Mouse (Mus musculus) olfactory bulb, adult 2 months (tissue): Measurements from ENCODE around the gene Tmem243. TPM values are rescaled to one million over a fixed set of nuclear protein-coding genes. Genes with fewer than 3 reads are reported as not detected.

Experiments
- H3K27ac ChIP-seq: fragments of 200-500 bp; 2 replicates; pipeline ENCODE4 v1.5.1; 2012; ENCODE audit warnings: low read depth, low read length; ENCODE audit not compliant: insufficient read depth
- H3K4me1 ChIP-seq: fragments of 200-500 bp; 2 replicates; pipeline ENCODE4 v1.6.1; 2012; ENCODE audit warnings: low read length; ENCODE audit not compliant: control insufficient read depth, insufficient read depth
- H3K4me3 ChIP-seq: fragments of 200-500 bp; 2 replicates; pipeline ENCODE4 v1.5.1; 2012; ENCODE audit warnings: mild to moderate bottlenecking, low read depth, low read length, moderate library complexity; ENCODE audit not compliant: insufficient read depth
- CTCF ChIP-seq: fragments of 200-500 bp; IDR thresholded peaks from 2 replicates; pipeline ENCODE4 v1.5.1; 2012; ENCODE audit warnings: low read depth, mild to moderate bottlenecking, low read length, moderate library complexity; ENCODE audit not compliant: insufficient read depth
- POLR2A ChIP-seq: fragments of 200-500 bp; IDR thresholded peaks from 2 replicates; pipeline ENCODE4 v1.6.1; 2012; ENCODE audit warnings: mild to moderate bottlenecking, low read depth, low read length, moderate library complexity; ENCODE audit not compliant: insufficient read depth
- WGBS: fragments of 180-500 bp; shearing (Covaris S2); methylation state at CpG from one replicate; pipeline ENCODE4 v1.1.7; 2018; 5-methylcytosine and 5-hydroxymethylcytosine counted together
- polyA plus RNA-seq: library from polyadenylated mRNA; stranded (reverse); fragments of >200 nt; gene quantifications from 2 replicates; pipeline ENCODE4 v1.2.4, GENCODE M21; 2012; ENCODE audit warnings: low replicate concordance; ENCODE audit not compliant: missing spikeins, insufficient read depth, insufficient read length

Tmem243 gene
- polyA plus RNA-seq, 1 experiment: not detected

GRCm38 (mm10) chr5:9124134-9124533 lies 23.7 kb downstream of the Tmem243 start:
- no peaks in the 10 kb centered on the region; the same call in 1 of the 2 replicates for H3K4me1 ChIP-seq
- H3K4me3 ChIP-seq: no peak overlapping the region
- WGBS: 58% methylated on average over 2 of the region's 2 CpGs
- no peak overlapping the region for H3K27ac ChIP-seq
- no peak for TF ChIP-seq POLR2A

- 81% methylated on average over 12 of the region's 12 CpGs for WGBS
- no peak overlapping the region for H3K4me3 ChIP-seq
- H3K27ac ChIP-seq: no peak overlapping the region
- H3K4me1 ChIP-seq: no peaks in the 10 kb centered on the region; the same call in 1 of the 2 replicates
- TF ChIP-seq CTCF (no peak), POLR2A (no peak)
These were observed 28.1 kb downstream of the Tmem243 start for GRCm38 (mm10) chr5:9128566-9128965.

GRCm38 (mm10) chr5:9131786-9132185 lies 31.3 kb downstream of the Tmem243 start:
- 81% methylated on average over 7 of the region's 7 CpGs for WGBS
- TF ChIP-seq POLR2A (no peak), CTCF (no peak)
- H3K27ac ChIP-seq: no peak overlapping the region
- no peaks in the 10 kb centered on the region; the same call in 1 of the 2 replicates for H3K4me1 ChIP-seq
- H3K4me3 ChIP-seq: no peak overlapping the region

GRCm38 (mm10) chr5:9135588-9135987 lies 35.1 kb downstream of the Tmem243 start:
- 87% methylated on average over 3 of the region's 3 CpGs for WGBS

GRCm38 (mm10) chr5:9140724-9141123 lies 40.3 kb downstream of the Tmem243 start:
- no peak overlapping the region for H3K4me3 ChIP-seq
- TF ChIP-seq POLR2A (no peak), CTCF (no peak)
- no peak overlapping the region for H3K27ac ChIP-seq
- WGBS: 85% methylated on average over 8 of the region's 8 CpGs
- H3K4me1 ChIP-seq: no peaks in the 10 kb centered on the region

More at GRCm38 (mm10) chr5:9135588-9135987, 35.1 kb downstream of the Tmem243 start:
- Histone ChIP-seq H3K27ac (no peak overlapping the region), H3K4me1 (no peaks in the 10 kb centered on the region), H3K4me3 (no peak overlapping the region)
- TF ChIP-seq CTCF: no peak
- TF ChIP-seq POLR2A: no peak

GRCm38 (mm10) chr5:9142376-9142775 lies 41.9 kb downstream of the Tmem243 start:
- TF ChIP-seq CTCF: no peak
- TF ChIP-seq POLR2A: no peak
- Histone ChIP-seq H3K4me1 (no peaks in the 10 kb centered on the region), H3K4me3 (no peak overlapping the region), H3K27ac (no peak overlapping the region)
- 96% methylated on average over 6 of the region's 6 CpGs for WGBS

GRCm38 (mm10) chr5:9149273-9149850 lies 48.9 kb downstream of the Tmem243 start:
- no peak for TF ChIP-seq POLR2A
- TF ChIP-seq CTCF: no peak
- Histone ChIP-seq H3K27ac (no peak overlapping the region), H3K4me3 (no peak overlapping the region), H3K4me1 (no peaks in the 10 kb centered on the region)
- WGBS: 81% methylated on average over 8 of the region's 8 CpGs

GRCm38 (mm10) chr5:9156746-9157145 lies 56.3 kb downstream of the Tmem243 start:
- H3K4me1 ChIP-seq: peaks cover 2% of the 10 kb centered on the region; the same call in 1 of the 2 replicates
- H3K27ac ChIP-seq: no peak overlapping the region
- H3K4me3 ChIP-seq: no peak overlapping the region
- TF ChIP-seq CTCF (no peak), POLR2A (no peak)

- peaks cover 3% of the 10 kb centered on the region for H3K4me1 ChIP-seq
- no peak for TF ChIP-seq CTCF
- TF ChIP-seq POLR2A: no peak
- 69% methylated on average over 1 of the region's 1 CpGs for WGBS
- H3K27ac ChIP-seq: no peak overlapping the region
- no peak overlapping the region for H3K4me3 ChIP-seq
These were observed 56.9 kb downstream of the Tmem243 start for GRCm38 (mm10) chr5:9157336-9157735.

- Histone ChIP-seq H3K27ac (peak overlapping the region; percentile 77), H3K4me1 (peaks cover 4% of the 10 kb centered on the region), H3K4me3 (peak overlapping the region; percentile 87)
- TF ChIP-seq POLR2A (no peak), CTCF (no peak)
- WGBS: under 1% methylated on average over 55 of the region's 55 CpGs
These were observed 60.5 kb downstream of the Tmem243 start for GRCm38 (mm10) chr5:9160831-9161455.
